In the genomic region with DNA sequence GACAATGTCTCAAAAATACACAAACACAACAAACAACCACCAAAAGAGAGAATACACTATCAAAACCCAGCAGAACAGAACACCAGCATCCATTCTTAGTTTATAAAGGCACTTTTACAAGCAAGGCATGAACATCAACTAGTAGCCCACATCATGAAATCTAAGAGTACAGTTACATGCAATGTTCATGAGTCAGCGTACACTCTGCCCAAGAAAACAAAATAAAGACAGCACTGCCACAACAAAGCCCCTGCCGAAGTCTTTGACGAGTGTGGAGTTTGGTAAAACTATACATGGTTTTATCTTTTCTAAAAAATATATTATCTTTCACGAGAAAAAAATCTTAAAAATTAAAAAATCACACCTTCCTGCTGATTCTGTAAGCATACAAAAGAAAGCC, we compare ENCODE assay signal across 20 mouse cellular contexts. TPM values are rescaled to one million over a fixed set of nuclear protein-coding genes. Genes with fewer than 3 reads are reported as not detected.
DNase-seq lines count a peak whose midpoint lies in the region; ATAC-seq and TF ChIP-seq lines count a peak whose summit lies in the region.
"Had no signal": no experiment of that assay in that cellular context is flagged by ENCODE, and none has a peak within 500 bp of the region (broad histone marks: within the 10 kb centered on the region; RNA-seq: fewer than 3 reads in every experiment).

No protein-coding gene starts in this region.

- 63% methylated on average over 4 of the region's 4 CpGs for WGBS in heart, adult 2 months
- WGBS in forebrain, embryonic 15.5 days: 86% methylated on average over 4 of the region's 4 CpGs

- H3K27ac ChIP-seq in heart, adult 2 months: peak overlapping the region; percentile 53
- 0 out of 2 replicates have a peak overlapping the region, but pooled peaks have one; percentile 34 for H3K27ac ChIP-seq in brown adipose tissue, adult 24 weeks (replicated peaks; ENCODE audit: low read depth, low read length)
- H3K27ac ChIP-seq in forebrain, embryonic 15.5 days (replicated peaks): no peak overlapping the region
- H3K27ac ChIP-seq: embryonic facial prominence, embryonic 10.5 days; embryonic facial prominence, embryonic 12.5 days; forebrain, embryonic 13.5 days had no signal

- H3K36me3 ChIP-seq in heart, adult 2 months (ENCODE audit: control insufficient read depth, insufficient read depth, low read length): peaks cover 11% of the 10 kb centered on the region; the same call in 1 of the 2 replicates
- no peaks in the 10 kb centered on the region for H3K36me3 ChIP-seq in C2C12 (ENCODE audit: control insufficient read depth, insufficient read depth)
- H3K36me3 ChIP-seq in forebrain, embryonic 15.5 days: no peaks in the 10 kb centered on the region
- H3K36me3 ChIP-seq: embryonic facial prominence, embryonic 10.5 days; embryonic facial prominence, embryonic 12.5 days had no signal

- no peak for TF ChIP-seq POLR2A in heart, adult 2 months (IDR thresholded peaks at IDR 0.05; ENCODE audit: insufficient read depth, low read depth, low read length)

- no peaks in the 10 kb centered on the region for H3K27me3 ChIP-seq in heart, adult 2 months (ENCODE audit: control insufficient read depth, insufficient read depth, low read length)
- H3K27me3 ChIP-seq in C2C12 (ENCODE audit: control insufficient read depth, insufficient read depth, insufficient read length): no peaks in the 10 kb centered on the region
- H3K27me3 ChIP-seq in forebrain, embryonic 15.5 days: no peaks in the 10 kb centered on the region
- H3K27me3 ChIP-seq: embryonic facial prominence, embryonic 12.5 days; forebrain, embryonic 13.5 days; Patski had no signal

- intact Hi-C loops in heart, adult 2 months (cut with DNase I): no loop called here
- intact Hi-C loops in left cerebral cortex, postnatal 14 days (cut with DNase I): no loop called here

- no peak overlapping the region for H3K4me3 ChIP-seq in heart, adult 2 months
- H3K4me3 ChIP-seq in C2C12 (ENCODE audit: insufficient read depth, poor library complexity, severe bottlenecking): no peak overlapping the region
- no peak overlapping the region for H3K4me3 ChIP-seq in brown adipose tissue, adult 24 weeks (ENCODE audit: insufficient read depth, low read depth, low read length)
- H3K4me3 ChIP-seq in forebrain, embryonic 15.5 days: no peak overlapping the region
- H3K4me3 ChIP-seq: embryonic facial prominence, embryonic 10.5 days; embryonic facial prominence, embryonic 12.5 days; forebrain, embryonic 13.5 days had no signal

- no peak for DNase-seq in heart, adult 2 months
- no peak for DNase-seq in heart, postnatal 4 days
- peak; percentile 80 for DNase-seq in 3T3-L1 (ENCODE audit: low read depth, low spot score)
- no peak for DNase-seq in spleen, adult 18-20 months
- DNase-seq in left cerebral cortex, postnatal 14 days (ENCODE audit: low spot score in 2 of 2): no peak
- DNase-seq: adrenal gland, adult 8-10 months; adrenal gland, postnatal 14 days; B cell, adult 2 months; cerebellum, adult 11-12 months; cerebellum, adult 9-10 months had no signal

- TF ChIP-seq CTCF in heart, adult 2 months (IDR thresholded peaks at IDR 0.05): no peak
- no peak for TF ChIP-seq CTCF in C2C12 (IDR thresholded peaks at IDR 0.05; ENCODE audit: control insufficient read depth, insufficient read depth, insufficient read length)

- ATAC-seq in forebrain, embryonic 15.5 days (replicated peaks): no peak
- ATAC-seq: activated CD4-positive, CD25-positive, alpha-beta regulatory T cell, adult 4 months; forebrain, embryonic 13.5 days; Patski had no signal

- no peak overlapping the region for H3K9ac ChIP-seq in heart, adult 2 months (ENCODE audit: low read depth, low read length)
- no peak overlapping the region for H3K9ac ChIP-seq in forebrain, embryonic 15.5 days (replicated peaks)
- H3K9ac ChIP-seq: embryonic facial prominence, embryonic 12.5 days; forebrain, embryonic 13.5 days had no signal

- no peak overlapping the region for H3ac ChIP-seq in C2C12 (ENCODE audit: control insufficient read depth, insufficient read length, low read depth)

- H3K79me3 ChIP-seq in C2C12 (ENCODE audit: low read depth): no peaks in the 10 kb centered on the region

- H3K4me2 ChIP-seq in forebrain, embryonic 15.5 days (replicated peaks): no peak overlapping the region
- H3K4me2 ChIP-seq: embryonic facial prominence, embryonic 12.5 days; forebrain, embryonic 13.5 days had no signal

- H3K4me1 ChIP-seq in heart, adult 2 months (ENCODE audit: control insufficient read depth, insufficient read depth, low read length): peaks cover 5% of the 10 kb centered on the region
- H3K4me1 ChIP-seq in brown adipose tissue, adult 24 weeks (ENCODE audit: control insufficient read depth, insufficient read depth, insufficient read length, low read length): peaks cover 6% of the 10 kb centered on the region
- peaks cover 6% of the 10 kb centered on the region for H3K4me1 ChIP-seq in forebrain, embryonic 15.5 days

- no peaks in the 10 kb centered on the region for H3K9me3 ChIP-seq in forebrain, embryonic 15.5 days
- H3K9me3 ChIP-seq: embryonic facial prominence, embryonic 10.5 days; embryonic facial prominence, embryonic 12.5 days; forebrain, embryonic 13.5 days had no signal

- no peak for TF ChIP-seq EP300 in heart, adult 2 months (IDR thresholded peaks at IDR 0.05; ENCODE audit: insufficient read depth, low read depth, low read length)

- peaks cover 2% of the 10 kb centered on the region; the same call in 1 of the 2 replicates for H3K79me2 ChIP-seq in heart, adult 2 months (replicated peaks; ENCODE audit: control insufficient read depth, insufficient read depth, low read length)
- no peaks in the 10 kb centered on the region for H3K79me2 ChIP-seq in C2C12 (ENCODE audit: control insufficient read depth, insufficient read depth)

TF ChIP-seq in C2C12, 6 proteins besides CTCF, POLR2A, EP300 and RAD21:
- no peak for TF ChIP-seq MYOD1 (IDR thresholded peaks at IDR 0.05; ENCODE audit: control insufficient read depth, insufficient read length, low read depth)
- TF ChIP-seq USF1 (IDR thresholded peaks at IDR 0.05; ENCODE audit: low read depth): no peak
- peak; percentile 1 for TF ChIP-seq CEBPB (IDR thresholded peaks at IDR 0.05; ENCODE audit: low read depth)
- no peak for TF ChIP-seq MAX (IDR thresholded peaks at IDR 0.05)
- peak; percentile 3 for TF ChIP-seq FOSL1 (IDR thresholded peaks at IDR 0.05; ENCODE audit: insufficient read depth, low read length, poor library complexity, severe bottlenecking)
- no peak for TF ChIP-seq MYOG (IDR thresholded peaks at IDR 0.05; ENCODE audit: control insufficient read depth, extremely low read depth, insufficient read length)
TF ChIP-seq in C2C12: peak in this region for 2.

RNA-seq across cellular contexts. Expression of a gene that starts 58.5 kb away (rescaled TPM):
- total RNA-seq in heart, adult 2 months (2021): 1 to 10 TPM; 1.7 to 2.5 TPM
- 3.3 and 4.2 TPM in 2 replicates for polyA plus RNA-seq in heart, adult 2 months (2012; rRNA removed)
- 1 to 10 TPM in 1 of 2 experiments, under 1 TPM in 1; 0.69 to 1.4 TPM for total RNA-seq in heart, postnatal 4 days (2021)
- not detected for polyA plus RNA-seq in C2C12 (2012; fragmentation: generic; extraction: Trizol)
- 8.1 and 9.7 TPM in 2 replicates for polyA plus RNA-seq in brown adipose tissue, adult 24 weeks (2012; ENCODE audit: insufficient read depth, insufficient read length, missing spikeins)
- 0.27 and 0.28 TPM in 2 replicates for polyA plus RNA-seq in forebrain, embryonic 15.5 days (2015; fragmentation: Nextera tagmentation; extraction: Ambion mirVana)
- total RNA-seq in left cerebral cortex, postnatal 14 days (2021): under 1 TPM in 1 of 2 experiments, not detected in 1; 0.80 TPM
- total RNA-seq: MEL had no signal
- polyA plus RNA-seq: activated CD4-positive, CD25-positive, alpha-beta regulatory T cell, adult 4 months; forebrain, embryonic 11.5 days; forebrain, embryonic 13.5 days had no signal

RNA-seq across cellular contexts. Expression of a gene that starts 58.5 kb away (rescaled TPM):
- total RNA-seq in heart, adult 2 months (2021): 10 to 100 TPM; 21.0 to 21.9 TPM
- 15.3 and 28.3 TPM in 2 replicates for polyA plus RNA-seq in heart, adult 2 months (2012; rRNA removed)
- total RNA-seq in heart, postnatal 4 days (2021): 10 to 100 TPM; 12.9 to 14.3 TPM
- polyA plus RNA-seq in C2C12 (2012; fragmentation: generic; extraction: Trizol): 1.5 TPM
- polyA plus RNA-seq in brown adipose tissue, adult 24 weeks (2012; ENCODE audit: insufficient read depth, insufficient read length, missing spikeins): 15.4 and 16.1 TPM in 2 replicates
- polyA plus RNA-seq in forebrain, embryonic 15.5 days (2015; fragmentation: Nextera tagmentation; extraction: Ambion mirVana): 3.1 and 3.3 TPM in 2 replicates
- 1 to 10 TPM; 2.7 to 3.9 TPM for total RNA-seq in left cerebral cortex, postnatal 14 days (2021)
